Mouse (Mus musculus) stomach, postnatal 0 days (tissue): ENCODE results near the gene Tbc1d24. TPM values are rescaled to one million over a fixed set of nuclear protein-coding genes. Genes with fewer than 3 reads are reported as not detected.
A peak's percentile ranks its signal among the peaks of the same experiment; 100 is the strongest.

Experiments used
- ATAC-seq: fragments of 200-750 bp; cut with Nextera tagmentation; 2 replicates; pipeline ENCODE4 v1.8.0; 2017; ENCODE audit not compliant: low FRiP score, low TSS enrichment
- DNase-seq: peaks from one replicate; pipeline ENCODE4 v3.0.0-alpha.2; 2016; ENCODE audit warnings: low spot score
- H3K27ac ChIP-seq: fragments of 300-500 bp; sonication (generic); replicated peaks from 2 replicates; pipeline ENCODE4 v1.5.1; 2014; ENCODE audit warnings: mild to moderate bottlenecking, control low read depth
- H3K27me3 ChIP-seq: fragments of 300-500 bp; sonication (generic); 2 replicates; pipeline ENCODE4 v1.6.1; 2014; ENCODE audit warnings: low read length; ENCODE audit not compliant: control insufficient read depth, insufficient read depth
- H3K36me3 ChIP-seq: fragments of 300-500 bp; sonication (generic); 2 replicates; pipeline ENCODE4 v1.6.1; 2014; ENCODE audit warnings: low read length, mixed read lengths; ENCODE audit not compliant: control insufficient read depth, insufficient read depth
- H3K4me1 ChIP-seq: fragments of 300-500 bp; sonication (generic); replicated peaks from 2 replicates; pipeline ENCODE4 v1.6.1; 2014; ENCODE audit warnings: antibody characterized with exemption; ENCODE audit not compliant: control insufficient read depth, insufficient read depth
- H3K4me2 ChIP-seq: fragments of 300-500 bp; sonication (generic); replicated peaks from 2 replicates; pipeline ENCODE4 v1.6.1; 2014; ENCODE audit warnings: low read depth, mild to moderate bottlenecking, control low read depth, moderate library complexity
- H3K4me3 ChIP-seq: fragments of 300-500 bp; sonication (generic); 2 replicates; pipeline ENCODE4 v1.5.1; 2014; ENCODE audit warnings: low read depth, low read length, control low read depth
- H3K9ac ChIP-seq: fragments of 300-500 bp; sonication (generic); 2 replicates; pipeline ENCODE4 v1.6.1; 2014; ENCODE audit warnings: mild to moderate bottlenecking, low read length, control low read depth, mixed read lengths
- H3K9me3 ChIP-seq: fragments of 300-500 bp; sonication (generic); 2 replicates; pipeline ENCODE4 v1.6.1; 2016; ENCODE audit warnings: low read length; ENCODE audit not compliant: control insufficient read depth
- CTCF ChIP-seq: IDR thresholded peaks from 2 replicates; pipeline ENCODE4 v1.5.1; 2016; ENCODE audit warnings: antibody characterized with exemption, low read depth, mild to moderate bottlenecking, moderate library complexity
- EP300 ChIP-seq: optimal IDR thresholded peaks from 2 replicates; pipeline ENCODE3; 2016; ENCODE audit warnings: antibody characterized with exemption
- WGBS: fragments of 180-500 bp; shearing (Covaris S2); extraction: QIAGEN DNeasy Blood & Tissue Kit; methylation state at CpG from one replicate; pipeline ENCODE4 v1.1.7; 2014; 5-methylcytosine and 5-hydroxymethylcytosine counted together
- polyA plus RNA-seq: library from polyadenylated mRNA; unstranded; fragments of >200 nt; fragmentation: Nextera tagmentation; extraction: Ambion mirVana; gene quantifications from 2 replicates; pipeline ENCODE4 v1.2.1, GENCODE M21; 2015

Gene Tbc1d24
- polyA plus RNA-seq, 1 experiment from 2014 or later, result 1.5 TPM

GRCm38 (mm10) chr17:24190934-24191333, 14.4 kb downstream of the Tbc1d24 start:
- H3K4me3 ChIP-seq, result no peak overlapping the region
- no peaks in the 10 kb centered on the region for H3K36me3 ChIP-seq
- H3K4me2 ChIP-seq, result no peak overlapping the region
- DNase-seq (no peak), ATAC-seq (no peak)
- 86% methylated on average over 2 of the region's 2 CpGs for whole genome bisulfite sequencing
- no peaks in the 10 kb centered on the region for H3K9me3 ChIP-seq
- H3K4me1 ChIP-seq, result no peaks in the 10 kb centered on the region
- no peak overlapping the region for H3K27ac ChIP-seq
- TF ChIP-seq EP300, result no peak
- TF ChIP-seq CTCF, result no peak
- H3K9ac ChIP-seq, result no peak overlapping the region
- no peaks in the 10 kb centered on the region for H3K27me3 ChIP-seq

GRCm38 (mm10) chr17:24174259-24174658, 31.1 kb downstream of the Tbc1d24 start:
- DNase-seq (no peak), ATAC-seq (no peak)
- WGBS, result 76% methylated on average over 3 of the region's 3 CpGs
- H3K4me3 ChIP-seq, result no peak overlapping the region
- H3K4me1 ChIP-seq, result no peaks in the 10 kb centered on the region
- H3K27me3 ChIP-seq, result no peaks in the 10 kb centered on the region
- no peak overlapping the region for H3K4me2 ChIP-seq
- H3K27ac ChIP-seq, result no peak overlapping the region
- no peak overlapping the region for H3K9ac ChIP-seq
- H3K9me3 ChIP-seq, result no peaks in the 10 kb centered on the region
- TF ChIP-seq EP300 (no peak), CTCF (no peak)
- H3K36me3 ChIP-seq, result no peaks in the 10 kb centered on the region

- ATAC-seq, result no peak
- 1% methylated on average over 3 of the region's 3 CpGs for WGBS
- H3K9me3 ChIP-seq, result no peaks in the 10 kb centered on the region
- H3K27me3 ChIP-seq, result no peaks in the 10 kb centered on the region
- peak; percentile 61 for DNase-seq
- no peaks in the 10 kb centered on the region for H3K4me1 ChIP-seq
- H3K4me2 ChIP-seq, result no peak overlapping the region
- H3K27ac ChIP-seq, result no peak overlapping the region
- no peak overlapping the region for H3K9ac ChIP-seq
- H3K4me3 ChIP-seq, result no peak overlapping the region
- no peak for TF ChIP-seq EP300
- peak; percentile 95 for TF ChIP-seq CTCF
- no peaks in the 10 kb centered on the region for H3K36me3 ChIP-seq
Observed at GRCm38 (mm10) chr17:24173423-24173822, 31.9 kb downstream of the Tbc1d24 start.

- no peak for ATAC-seq
- TF ChIP-seq CTCF (no peak), EP300 (no peak)
- 84% methylated on average over 4 of the region's 4 CpGs for WGBS
- Histone ChIP-seq H3K4me1 (no peaks in the 10 kb centered on the region), H3K4me3 (no peak overlapping the region), H3K9ac (no peak overlapping the region), H3K36me3 (0 out of 2 replicates have a peak, but pooled peaks cover 3% of the 10 kb centered on the region), H3K4me2 (no peak overlapping the region), H3K27ac (no peak overlapping the region), H3K27me3 (no peaks in the 10 kb centered on the region), H3K9me3 (no peaks in the 10 kb centered on the region)
- no peak for DNase-seq
Observed at GRCm38 (mm10) chr17:24171738-24172137, 33.6 kb downstream of the Tbc1d24 start.

- 76% methylated on average over 5 of the region's 5 CpGs for WGBS
- H3K4me1 ChIP-seq, result no peaks in the 10 kb centered on the region
- no peak for ATAC-seq
- no peak overlapping the region for H3K4me3 ChIP-seq
- H3K4me2 ChIP-seq, result no peak overlapping the region
- no peaks in the 10 kb centered on the region for H3K27me3 ChIP-seq
- no peak overlapping the region for H3K9ac ChIP-seq
- DNase-seq, result no peak
- H3K9me3 ChIP-seq, result no peaks in the 10 kb centered on the region
- H3K36me3 ChIP-seq, result 0 out of 2 replicates have a peak, but pooled peaks cover 4% of the 10 kb centered on the region
- TF ChIP-seq EP300, result no peak
- TF ChIP-seq CTCF, result no peak
- H3K27ac ChIP-seq, result no peak overlapping the region; the same call in 1 of the 2 replicates
Observed at GRCm38 (mm10) chr17:24170729-24171128, 34.6 kb downstream of the Tbc1d24 start.

- DNase-seq (no peak), ATAC-seq (no peak)
- Histone ChIP-seq H3K9me3 (no peaks in the 10 kb centered on the region), H3K4me3 (peak overlapping the region; percentile 74), H3K4me2 (peak overlapping the region; percentile 87), H3K4me1 (no peaks in the 10 kb centered on the region), H3K9ac (peak overlapping the region; percentile 96), H3K36me3 (0 out of 2 replicates have a peak, but pooled peaks cover 4% of the 10 kb centered on the region), H3K27ac (peak overlapping the region; percentile 98), H3K27me3 (no peaks in the 10 kb centered on the region)
- no peak for TF ChIP-seq CTCF
- TF ChIP-seq EP300, result no peak
- WGBS, result 47% methylated on average over 3 of the region's 3 CpGs
Observed at GRCm38 (mm10) chr17:24170125-24170524, 35.2 kb downstream of the Tbc1d24 start.
